Mouse (Mus musculus): ENCODE data around the gene Ptprt. TPM values are rescaled to one million over a fixed set of nuclear protein-coding genes. Genes with fewer than 3 reads are reported as not detected.
A peak's percentile ranks its signal among the peaks of the same experiment; 100 is the strongest.

Gene Ptprt
- polyA plus RNA-seq, 1 experiment: 0.05 TPM

- H3K36me3 ChIP-seq (ENCODE audit: control insufficient read depth, insufficient read depth, low read length): no peaks in the 10 kb centered on the region
- TF ChIP-seq POLR2A (IDR thresholded peaks at IDR 0.05; ENCODE audit: low read depth, low read length) (no peak), CTCF (conservative IDR thresholded peaks at IDR 0.05; ENCODE audit: insufficient read depth, insufficient read length, low read depth, low read length) (no peak)
- no peak overlapping the region for H3K4me3 ChIP-seq (ENCODE audit: insufficient read depth, low read depth, low read length)
- WGBS: 94% methylated on average over 1 of the region's 1 CpGs
- no peak overlapping the region for H3K27ac ChIP-seq (ENCODE audit: insufficient read depth, low read depth, low read length)
- no peaks in the 10 kb centered on the region for H3K27me3 ChIP-seq (replicated peaks; ENCODE audit: control insufficient read depth, insufficient read depth, low read length)
- H3K4me1 ChIP-seq (ENCODE audit: control insufficient read depth, insufficient read depth, low read length): no peaks in the 10 kb centered on the region
- no peak for DNase-seq
Observed at GRCm38 (mm10) chr2:162129896-162130295, 531.1 kb downstream of the Ptprt start.

GRCm38 (mm10) chr2:162118041-162118440, 542.9 kb downstream of the Ptprt start:
- H3K36me3 ChIP-seq (ENCODE audit: control insufficient read depth, insufficient read depth, low read length): no peaks in the 10 kb centered on the region
- H3K4me3 ChIP-seq (ENCODE audit: insufficient read depth, low read depth, low read length): no peak overlapping the region
- 71% methylated on average over 2 of the region's 2 CpGs for WGBS
- DNase-seq: no peak
- no peaks in the 10 kb centered on the region for H3K4me1 ChIP-seq (ENCODE audit: control insufficient read depth, insufficient read depth, low read length)
- no peaks in the 10 kb centered on the region for H3K27me3 ChIP-seq (replicated peaks; ENCODE audit: control insufficient read depth, insufficient read depth, low read length)
- TF ChIP-seq POLR2A (IDR thresholded peaks at IDR 0.05; ENCODE audit: low read depth, low read length): no peak
- TF ChIP-seq CTCF (conservative IDR thresholded peaks at IDR 0.05; ENCODE audit: insufficient read depth, insufficient read length, low read depth, low read length): no peak
- no peak overlapping the region for H3K27ac ChIP-seq (ENCODE audit: insufficient read depth, low read depth, low read length)

- H3K4me3 ChIP-seq (ENCODE audit: insufficient read depth, low read depth, low read length): no peak overlapping the region
- no peak overlapping the region for H3K27ac ChIP-seq (ENCODE audit: insufficient read depth, low read depth, low read length)
- no peaks in the 10 kb centered on the region for H3K27me3 ChIP-seq (replicated peaks; ENCODE audit: control insufficient read depth, insufficient read depth, low read length)
- no peak for DNase-seq
- no peak for TF ChIP-seq POLR2A (IDR thresholded peaks at IDR 0.05; ENCODE audit: low read depth, low read length)
- TF ChIP-seq CTCF (conservative IDR thresholded peaks at IDR 0.05; ENCODE audit: insufficient read depth, insufficient read length, low read depth, low read length): no peak
- WGBS: 76% methylated on average over 3 of the region's 3 CpGs
- H3K36me3 ChIP-seq (ENCODE audit: control insufficient read depth, insufficient read depth, low read length): no peaks in the 10 kb centered on the region
- H3K4me1 ChIP-seq (ENCODE audit: control insufficient read depth, insufficient read depth, low read length): no peaks in the 10 kb centered on the region
Observed at GRCm38 (mm10) chr2:162082391-162082790, 578.6 kb downstream of the Ptprt start.

GRCm38 (mm10) chr2:162080717-162081398, 580.1 kb downstream of the Ptprt start:
- Histone ChIP-seq H3K27ac (ENCODE audit: insufficient read depth, low read depth, low read length) (no peak overlapping the region), H3K36me3 (ENCODE audit: control insufficient read depth, insufficient read depth, low read length) (no peaks in the 10 kb centered on the region), H3K4me3 (ENCODE audit: insufficient read depth, low read depth, low read length) (no peak overlapping the region), H3K4me1 (ENCODE audit: control insufficient read depth, insufficient read depth, low read length) (no peaks in the 10 kb centered on the region), H3K27me3 (replicated peaks; ENCODE audit: control insufficient read depth, insufficient read depth, low read length) (no peaks in the 10 kb centered on the region)
- TF ChIP-seq POLR2A (IDR thresholded peaks at IDR 0.05; ENCODE audit: low read depth, low read length) (no peak), CTCF (conservative IDR thresholded peaks at IDR 0.05; ENCODE audit: insufficient read depth, insufficient read length, low read depth, low read length) (no peak)
- no peak for DNase-seq
- WGBS: 67% methylated on average over 1 of the region's 1 CpGs

GRCm38 (mm10) chr2:162078571-162079280, 582.2 kb downstream of the Ptprt start:
- H3K27me3 ChIP-seq (replicated peaks; ENCODE audit: control insufficient read depth, insufficient read depth, low read length): no peaks in the 10 kb centered on the region
- no peak overlapping the region for H3K4me3 ChIP-seq (ENCODE audit: insufficient read depth, low read depth, low read length)
- TF ChIP-seq CTCF (conservative IDR thresholded peaks at IDR 0.05; ENCODE audit: insufficient read depth, insufficient read length, low read depth, low read length) (no peak), POLR2A (IDR thresholded peaks at IDR 0.05; ENCODE audit: low read depth, low read length) (no peak)
- no peaks in the 10 kb centered on the region for H3K4me1 ChIP-seq (ENCODE audit: control insufficient read depth, insufficient read depth, low read length)
- DNase-seq: no peak
- H3K27ac ChIP-seq (ENCODE audit: insufficient read depth, low read depth, low read length): no peak overlapping the region
- no peaks in the 10 kb centered on the region for H3K36me3 ChIP-seq (ENCODE audit: control insufficient read depth, insufficient read depth, low read length)
- WGBS: 91% methylated on average over 5 of the region's 5 CpGs

- Histone ChIP-seq H3K27me3 (replicated peaks; ENCODE audit: control insufficient read depth, insufficient read depth, low read length) (no peaks in the 10 kb centered on the region), H3K27ac (ENCODE audit: insufficient read depth, low read depth, low read length) (no peak overlapping the region), H3K4me3 (ENCODE audit: insufficient read depth, low read depth, low read length) (no peak overlapping the region), H3K4me1 (ENCODE audit: control insufficient read depth, insufficient read depth, low read length) (no peaks in the 10 kb centered on the region), H3K36me3 (ENCODE audit: control insufficient read depth, insufficient read depth, low read length) (no peaks in the 10 kb centered on the region)
- no peak for TF ChIP-seq CTCF (conservative IDR thresholded peaks at IDR 0.05; ENCODE audit: insufficient read depth, insufficient read length, low read depth, low read length)
- no peak for TF ChIP-seq POLR2A (IDR thresholded peaks at IDR 0.05; ENCODE audit: low read depth, low read length)
- WGBS: 38% methylated on average over 3 of the region's 3 CpGs
- peak; percentile 74 for DNase-seq
Observed at GRCm38 (mm10) chr2:162052816-162053215, 608.1 kb downstream of the Ptprt start.

GRCm38 (mm10) chr2:162050198-162050597, 610.7 kb downstream of the Ptprt start:
- no peaks in the 10 kb centered on the region for H3K27me3 ChIP-seq (replicated peaks; ENCODE audit: control insufficient read depth, insufficient read depth, low read length)
- no peaks in the 10 kb centered on the region for H3K4me1 ChIP-seq (ENCODE audit: control insufficient read depth, insufficient read depth, low read length)
- no peak overlapping the region for H3K27ac ChIP-seq (ENCODE audit: insufficient read depth, low read depth, low read length)
- no peak overlapping the region for H3K4me3 ChIP-seq (ENCODE audit: insufficient read depth, low read depth, low read length)
- no peak for TF ChIP-seq POLR2A (IDR thresholded peaks at IDR 0.05; ENCODE audit: low read depth, low read length)
- no peak for TF ChIP-seq CTCF (conservative IDR thresholded peaks at IDR 0.05; ENCODE audit: insufficient read depth, insufficient read length, low read depth, low read length)
- 47% methylated on average over 4 of the region's 4 CpGs for WGBS
- peak; percentile 24 for DNase-seq
- no peaks in the 10 kb centered on the region for H3K36me3 ChIP-seq (ENCODE audit: control insufficient read depth, insufficient read depth, low read length)

Measured in kidney, adult 2 months (tissue).